ENCODE assay signal across 8 mouse cellular contexts in genomic region chr4:141134031-141134441, GRCm38 (mm10). TPM values are rescaled to one million over a fixed set of nuclear protein-coding genes. Genes with fewer than 3 reads are reported as not detected.
DNase-seq lines count a peak whose midpoint lies in the region; ATAC-seq lines count a peak whose summit lies in the region.

No protein-coding gene starts in this region.

- 13% methylated on average over 8 of the region's 8 CpGs for WGBS in forebrain, embryonic 10.5 days
- WGBS in forebrain, embryonic 16.5 days: 13% methylated on average over 8 of the region's 8 CpGs
- WGBS in liver, embryonic 11.5 days: 64% methylated on average over 8 of the region's 8 CpGs

- no peaks in the 10 kb centered on the region for H3K27me3 ChIP-seq in forebrain, embryonic 10.5 days (ENCODE audit: poor library complexity, severe bottlenecking)
- no peaks in the 10 kb centered on the region for H3K27me3 ChIP-seq in forebrain, embryonic 16.5 days (replicated peaks; ENCODE audit: control insufficient read depth, insufficient read depth, low read length)
- no peaks in the 10 kb centered on the region for H3K27me3 ChIP-seq in liver, embryonic 11.5 days (replicated peaks; ENCODE audit: control insufficient read depth, insufficient read depth, low read length)

- peak; percentile 70 for DNase-seq in forebrain, embryonic 10.5 days (ENCODE audit: extremely low spot score, low spot score)
- peak; percentile 57 to 69 for DNase-seq in right cerebral cortex, postnatal 10 days (ENCODE audit: low spot score in 2 of 2)
- no peak for DNase-seq in right cerebral cortex, postnatal 4 days
- no peak for DNase-seq in liver, embryonic 11.5 days (ENCODE audit: low spot score)
- DNase-seq in adrenal gland, adult 18-20 months (ENCODE audit: low spot score in 2 of 2): no peak
- no peak for DNase-seq in MN1 (ENCODE audit: low spot score)

- H3K4me1 ChIP-seq in forebrain, embryonic 10.5 days: peaks cover 89% of the 10 kb centered on the region
- H3K4me1 ChIP-seq in forebrain, embryonic 16.5 days (replicated peaks; ENCODE audit: control insufficient read depth, insufficient read depth, low read length): peaks cover 66% of the 10 kb centered on the region
- H3K4me1 ChIP-seq in liver, embryonic 11.5 days (replicated peaks; ENCODE audit: control insufficient read depth, insufficient read depth, low read length): peaks cover 54% of the 10 kb centered on the region

- ATAC-seq in forebrain, embryonic 16.5 days: no peak
- ATAC-seq in liver, embryonic 11.5 days (replicated peaks; ENCODE audit: low FRiP score): no peak
- ATAC-seq in megakaryocyte-erythroid progenitor cell, adult 5-6 weeks (replicated peaks; ENCODE audit: low FRiP score, low TSS enrichment, poor library complexity, severe bottlenecking): no peak

- H3K27ac ChIP-seq in forebrain, embryonic 10.5 days: peak overlapping the region; percentile 80
- no peak overlapping the region for H3K27ac ChIP-seq in forebrain, embryonic 16.5 days (ENCODE audit: low read length)
- H3K27ac ChIP-seq in liver, embryonic 11.5 days (ENCODE audit: low read depth, low read length): peak overlapping the region; percentile 38; the same call in 1 of the 2 replicates

- H3K36me3 ChIP-seq in forebrain, embryonic 10.5 days (replicated peaks): peaks cover 29% of the 10 kb centered on the region
- H3K36me3 ChIP-seq in forebrain, embryonic 16.5 days (ENCODE audit: control insufficient read depth, insufficient read depth): no peaks in the 10 kb centered on the region
- peaks cover 12% of the 10 kb centered on the region; the same call in 1 of the 2 replicates for H3K36me3 ChIP-seq in liver, embryonic 11.5 days (ENCODE audit: control insufficient read depth, insufficient read depth, low read length)

- peak overlapping the region; percentile 30 for H3K4me3 ChIP-seq in forebrain, embryonic 10.5 days
- H3K4me3 ChIP-seq in forebrain, embryonic 16.5 days (replicated peaks; ENCODE audit: low read length): no peak overlapping the region
- no peak overlapping the region for H3K4me3 ChIP-seq in liver, embryonic 11.5 days (ENCODE audit: low read depth, low read length)

- H3K4me2 ChIP-seq in forebrain, embryonic 16.5 days (ENCODE audit: low read length): no peak overlapping the region
- H3K4me2 ChIP-seq in liver, embryonic 11.5 days: 0 out of 2 replicates have a peak overlapping the region, but pooled peaks have one; percentile 21

- H3K9me3 ChIP-seq in forebrain, embryonic 10.5 days: no peaks in the 10 kb centered on the region
- H3K9me3 ChIP-seq in forebrain, embryonic 16.5 days (ENCODE audit: control insufficient read depth, low read length): no peaks in the 10 kb centered on the region
- H3K9me3 ChIP-seq in liver, embryonic 11.5 days (ENCODE audit: control insufficient read depth, low read length): no peaks in the 10 kb centered on the region

- H3K9ac ChIP-seq in forebrain, embryonic 16.5 days (replicated peaks; ENCODE audit: low read depth, low read length): no peak overlapping the region
- H3K9ac ChIP-seq in liver, embryonic 11.5 days (ENCODE audit: low read depth, low read length): no peak overlapping the region

RNA-seq across cellular contexts. Expression of gene Szrd1, which starts 5.5 kb away (rescaled TPM):
- polyA plus RNA-seq in forebrain, embryonic 10.5 days (2016; fragmentation: Nextera tagmentation; extraction: Ambion mirVana): 38.2 and 45.2 TPM in 2 replicates
- polyA plus RNA-seq in forebrain, embryonic 16.5 days (2015; fragmentation: Nextera tagmentation; extraction: Ambion mirVana): 27.6 and 31.2 TPM in 2 replicates
- 24.7 and 26.2 TPM in 2 replicates for polyA plus RNA-seq in liver, embryonic 11.5 days (2014; fragmentation: Nextera tagmentation; extraction: Ambion mirVana)
- 29.0 and 42.6 TPM in 2 replicates for total RNA-seq in megakaryocyte-erythroid progenitor cell, adult 5-6 weeks (2014; fragmentation: Nextera tagmentation)
- 33.3 and 37.4 TPM in 2 replicates for total RNA-seq in megakaryocyte-erythroid progenitor cell, adult 5-6 weeks (2017)
- total RNA-seq in adrenal gland, adult 18-20 months (2021): 100 to 1,000 TPM; 109 to 127 TPM

RNA-seq across cellular contexts. Expression of gene Fbxo42, which starts 13.7 kb away (rescaled TPM):
- 27.0 and 29.6 TPM in 2 replicates for polyA plus RNA-seq in forebrain, embryonic 10.5 days (2016; fragmentation: Nextera tagmentation; extraction: Ambion mirVana)
- polyA plus RNA-seq in forebrain, embryonic 16.5 days (2015; fragmentation: Nextera tagmentation; extraction: Ambion mirVana): 25.4 and 27.1 TPM in 2 replicates
- polyA plus RNA-seq in liver, embryonic 11.5 days (2014; fragmentation: Nextera tagmentation; extraction: Ambion mirVana): 26.0 and 28.7 TPM in 2 replicates
- 15.3 and 16.1 TPM in 2 replicates for total RNA-seq in megakaryocyte-erythroid progenitor cell, adult 5-6 weeks (2014; fragmentation: Nextera tagmentation)
- total RNA-seq in megakaryocyte-erythroid progenitor cell, adult 5-6 weeks (2017): 6.7 and 10.2 TPM in 2 replicates
- total RNA-seq in adrenal gland, adult 18-20 months (2021): 10 to 100 TPM; 21.1 to 23.1 TPM

RNA-seq across cellular contexts. Expression of gene Spata21, which starts 45.9 kb away (rescaled TPM):
- 0.15 and 0.17 TPM in 2 replicates for polyA plus RNA-seq in forebrain, embryonic 10.5 days (2016; fragmentation: Nextera tagmentation; extraction: Ambion mirVana)
- polyA plus RNA-seq in forebrain, embryonic 16.5 days (2015; fragmentation: Nextera tagmentation; extraction: Ambion mirVana): 0.09 and 0.46 TPM in 2 replicates
- polyA plus RNA-seq in liver, embryonic 11.5 days (2014; fragmentation: Nextera tagmentation; extraction: Ambion mirVana): 0.19 TPM in 1 of 2 replicates, not detected in the other
- total RNA-seq in megakaryocyte-erythroid progenitor cell, adult 5-6 weeks (2014; fragmentation: Nextera tagmentation): not detected in 2 replicates
- total RNA-seq in megakaryocyte-erythroid progenitor cell, adult 5-6 weeks (2017): not detected in 2 replicates
- not detected for total RNA-seq in adrenal gland, adult 18-20 months (2021)

RNA-seq across cellular contexts. Expression of gene Necap2, which starts 55.9 kb away (rescaled TPM):
- 54.1 and 54.7 TPM in 2 replicates for polyA plus RNA-seq in forebrain, embryonic 10.5 days (2016; fragmentation: Nextera tagmentation; extraction: Ambion mirVana)
- polyA plus RNA-seq in forebrain, embryonic 16.5 days (2015; fragmentation: Nextera tagmentation; extraction: Ambion mirVana): 56.6 and 57.8 TPM in 2 replicates
- 178 and 180 TPM in 2 replicates for polyA plus RNA-seq in liver, embryonic 11.5 days (2014; fragmentation: Nextera tagmentation; extraction: Ambion mirVana)
- total RNA-seq in megakaryocyte-erythroid progenitor cell, adult 5-6 weeks (2014; fragmentation: Nextera tagmentation): 127 and 188 TPM in 2 replicates
- 123 and 153 TPM in 2 replicates for total RNA-seq in megakaryocyte-erythroid progenitor cell, adult 5-6 weeks (2017)
- total RNA-seq in adrenal gland, adult 18-20 months (2021): 10 to 100 TPM; 59.3 to 61.1 TPM

Comparison
In these comparisons a context has a peak if more than half of its experiments do, and no peak if none do; other contexts are left out.
1. DNase-seq: peak in forebrain, embryonic 10.5 days (single experiment) and right cerebral cortex, postnatal 10 days (2 of 2); none in right cerebral cortex, postnatal 4 days (single experiment), liver, embryonic 11.5 days (single experiment), adrenal gland, adult 18-20 months (0 of 2) and MN1 (single experiment).